Mouse (Mus musculus) C2C12 (cell line): Measurements from ENCODE around the gene Hormad2.

Experiments
- CTCF ChIP-seq: IDR thresholded peaks from one replicate; pipeline ENCODE4 v1.5.1; 2011; ENCODE audit not compliant: control insufficient read depth, insufficient read depth, insufficient read length
- MAX ChIP-seq: IDR thresholded peaks from one replicate; pipeline ENCODE4 v1.6.1; 2011; ENCODE audit warnings: mild to moderate bottlenecking, control low read depth
- MYOG ChIP-seq: IDR thresholded peaks from one replicate; pipeline ENCODE4 v1.6.1; 2011; ENCODE audit not compliant: control insufficient read depth, insufficient read length; ENCODE audit errors: extremely low read depth
- USF1 ChIP-seq: IDR thresholded peaks from one replicate; pipeline ENCODE4 v1.6.1; 2011; ENCODE audit warnings: low read depth, mild to moderate bottlenecking, control low read depth, moderate library complexity

- TF ChIP-seq CTCF, result no peak
- no peak for TF ChIP-seq MYOG
- peak; percentile 81 for TF ChIP-seq MAX
- no peak for TF ChIP-seq USF1
Measured at GRCm38 (mm10) chr11:4434461-4434860, 6.4 kb downstream of the Hormad2 start.
